Mouse (Mus musculus) lung, postnatal 0 days (tissue): ENCODE measurements around the gene Snx15.

ENCODE experiments used
- CTCF ChIP-seq: IDR thresholded peaks from 2 replicates; pipeline ENCODE4 v1.5.1; 2016; ENCODE audit warnings: antibody characterized with exemption, mild to moderate bottlenecking
- EP300 ChIP-seq: IDR thresholded peaks from 2 replicates; pipeline ENCODE4 v1.6.1; 2016; ENCODE audit warnings: antibody characterized with exemption, mild to moderate bottlenecking, control low read depth

- no peak for TF ChIP-seq CTCF
- 0 out of 2 replicates have a peak, but pooled peaks have one; percentile 39 for TF ChIP-seq EP300
These were observed 51.3 kb downstream of the Snx15 start, which contains the start of gene Vps51 for GRCm38 (mm10) chr19:6076564-6077393.
